Mouse (Mus musculus) gastrocnemius, adult 18-20 months (tissue): Measurements from ENCODE around the gene Cyp2b9. TPM values are rescaled to one million over a fixed set of nuclear protein-coding genes. Genes with fewer than 3 reads are reported as not detected.
"Not testable (repeated sequence)": the region's sequence is repeated elsewhere in the genome, so short reads cannot be mapped to it uniquely, and the experiment has no call there.

Experiments
- DNase-seq: peaks from one replicate; pipeline ENCODE4 v3.0.0; 2021; ENCODE audit warnings: low spot score
- long read RNA-seq, 2 experiments: library from polyadenylated mRNA; stranded (forward); transcript quantifications; one replicate each; pipeline ENCODE4 v2.0.0; 2021
- total RNA-seq, 2 experiments: library from RNA; stranded (reverse); gene quantifications; 2 replicates each; pipeline ENCODE4 v1.2.3; 2021

Cyp2b9 gene
- total RNA-seq: not detected
- long read RNA-seq, experiment 1: 0 reads
- long read RNA-seq, experiment 2: 0 reads

- DNase-seq: not testable (repeated sequence)
Measured at GRCm38 (mm10) chr7:26173111-26173510, at the start of gene Cyp2b9. TSS of gene Cyp2b9 (plus strand) at chr7:26173411.

GRCm38 (mm10) chr7:26139623-26140022 lies 33.6 kb upstream of the Cyp2b9 start:
- not testable (repeated sequence) for DNase-seq

GRCm38 (mm10) chr7:26143657-26144056 lies 29.6 kb upstream of the Cyp2b9 start:
- not testable (repeated sequence) for DNase-seq

- not testable (repeated sequence) for DNase-seq
Measured at GRCm38 (mm10) chr7:26168765-26169536, 4.3 kb upstream of the Cyp2b9 start.

GRCm38 (mm10) chr7:26201083-26201482 lies 27.9 kb downstream of the Cyp2b9 start:
- DNase-seq: no peak

- not testable (repeated sequence) for DNase-seq
Measured at GRCm38 (mm10) chr7:26260034-26260433, 86.8 kb downstream of the Cyp2b9 start, which contains the start of gene Vmn1r184. TSS of gene Vmn1r184 (plus strand) at chr7:26260334.

Other genes starting within 250 kb of the Cyp2b9 start
- not detected for gene Cyp2b13, start 111.9 kb upstream of the Cyp2b9 start, total RNA-seq
- gene Vmn1r184, start 86.9 kb downstream of the Cyp2b9 start, total RNA-seq: not detected
- under 1 TPM in 1 of 2 experiments, not detected in 1; 0.21 TPM for gene Cyp2a4, start 133.8 kb downstream of the Cyp2b9 start, total RNA-seq
- gene Nlrp9c, start 230.3 kb downstream of the Cyp2b9 start, total RNA-seq: not detected